Mouse (Mus musculus): Measurements from ENCODE around the gene Ssb. TPM values are rescaled to one million over a fixed set of nuclear protein-coding genes. Genes with fewer than 3 reads are reported as not detected.
"Not testable (repeated sequence)": the region's sequence is repeated elsewhere in the genome, so short reads cannot be mapped to it uniquely, and the experiment has no call there.

Ssb gene
- polyA plus RNA-seq, 1 experiment from 2014 or later = 396 TPM

DNA sequence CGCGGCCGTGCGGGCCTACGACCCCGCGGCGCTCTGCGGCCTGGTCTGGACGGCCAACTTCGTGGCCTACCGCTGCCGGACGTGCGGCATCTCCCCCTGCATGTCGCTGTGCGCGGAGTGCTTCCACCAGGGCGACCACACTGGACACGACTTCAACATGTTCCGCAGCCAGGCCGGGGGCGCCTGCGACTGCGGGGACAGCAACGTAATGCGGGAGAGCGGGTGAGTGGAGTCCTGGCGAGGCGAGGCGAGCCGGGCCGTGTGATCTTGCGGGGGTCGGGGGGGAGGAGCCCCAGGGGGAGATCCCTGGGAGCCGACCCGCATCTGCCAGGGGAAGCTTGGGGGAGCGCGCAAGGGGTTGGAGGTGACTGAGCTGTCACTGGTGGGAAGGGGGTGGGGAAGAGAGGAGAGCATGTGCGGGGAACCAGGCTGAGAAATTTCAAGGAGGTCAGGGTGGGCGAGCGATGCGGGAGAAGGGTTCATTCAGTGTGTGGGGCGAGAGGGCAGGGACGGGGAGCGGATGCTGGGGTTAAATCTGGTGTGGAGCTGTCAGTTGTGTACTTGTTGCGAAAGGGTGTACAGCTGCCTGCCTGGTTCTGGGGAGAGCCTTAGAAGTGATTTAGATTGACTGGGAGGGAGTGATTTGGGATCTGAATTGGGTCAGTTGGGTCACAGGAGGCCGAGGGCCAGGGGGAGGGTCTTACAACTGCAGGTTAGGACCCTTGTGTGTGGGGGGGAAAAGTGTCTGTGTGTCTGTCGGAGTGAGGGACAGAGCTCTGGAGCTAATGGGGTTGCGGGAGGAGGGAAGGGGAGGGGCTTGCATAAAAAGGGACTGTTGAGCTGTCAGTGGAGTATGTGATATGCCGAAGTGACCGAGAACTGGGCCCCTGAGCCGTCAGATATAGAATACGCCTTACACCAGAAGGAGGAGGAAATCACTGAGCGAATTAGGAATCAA lies 36.5 kb downstream of the Ssb start:
- H3K27ac ChIP-seq = peak overlapping the region; percentile 93
- H3K9me3 ChIP-seq = no peaks in the 10 kb centered on the region
- H3K4me1 ChIP-seq = peaks cover 17% of the 10 kb centered on the region
- peak overlapping the region; percentile 95 for H3K4me2 ChIP-seq
- ATAC-seq (ENCODE audit: insufficient number of reproducible peaks, insufficient read depth, low FRiP score, low TSS enrichment, low read depth) = peak; percentile 64
- peak overlapping the region; percentile 99 for H3K4me3 ChIP-seq
- H3K9ac ChIP-seq = peak overlapping the region; percentile 100
- H3K27me3 ChIP-seq = no peaks in the 10 kb centered on the region
- WGBS = under 1% methylated on average over 55 of the region's 55 CpGs
- peaks cover 13% of the 10 kb centered on the region; the same call in 1 of the 2 replicates for H3K36me3 ChIP-seq

DNA sequence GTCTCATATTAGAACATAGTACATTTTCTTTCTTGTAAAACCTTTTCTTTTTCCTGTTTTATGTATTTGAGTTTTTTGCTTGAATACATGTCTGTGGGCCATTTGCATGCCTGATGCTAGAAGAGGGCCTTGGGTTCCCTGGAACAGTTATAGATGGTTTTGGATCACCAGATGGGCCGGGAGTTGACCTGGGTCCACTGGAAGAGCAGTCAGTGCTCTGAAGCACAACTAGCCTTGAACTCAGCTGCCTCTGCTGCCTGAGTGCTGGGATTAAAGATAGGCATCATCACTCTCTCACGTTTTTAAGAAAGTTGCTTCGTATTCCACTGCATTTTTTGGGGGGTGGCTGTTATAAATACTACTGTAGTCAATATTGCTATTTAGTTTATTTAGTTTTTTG lies 42.2 kb downstream of the Ssb start:
- Histone ChIP-seq H3K9me3 (no peaks in the 10 kb centered on the region), H3K9ac (no peak overlapping the region), H3K4me3 (no peak overlapping the region), H3K27me3 (no peaks in the 10 kb centered on the region), H3K4me2 (no peak overlapping the region), H3K27ac (no peak overlapping the region), H3K4me1 (peaks cover 14% of the 10 kb centered on the region), H3K36me3 (peaks cover 17% of the 10 kb centered on the region; the same call in 1 of the 2 replicates)
- WGBS = 95% methylated on average over 3 of the region's 3 CpGs
- ATAC-seq (ENCODE audit: insufficient number of reproducible peaks, insufficient read depth, low FRiP score, low TSS enrichment, low read depth) = no peak

- WGBS = 87% methylated on average over 4 of the region's 4 CpGs
- H3K4me3 ChIP-seq, H3K27me3 ChIP-seq: not testable (repeated sequence)
Measured at GRCm38 (mm10) chr2:69907394-69907793, 46.0 kb downstream of the Ssb start.

GRCm38 (mm10) chr2:69912801-69913200 lies 51.4 kb downstream of the Ssb start:
- no peak overlapping the region for H3K9ac ChIP-seq
- ATAC-seq (ENCODE audit: insufficient number of reproducible peaks, insufficient read depth, low FRiP score, low TSS enrichment, low read depth) = no peak
- 63% methylated on average over 2 of the region's 2 CpGs for WGBS

More at GRCm38 (mm10) chr2:69907394-69907793, 46.0 kb downstream of the Ssb start:
- H3K4me1 ChIP-seq; H3K36me3 ChIP-seq; H3K4me2 ChIP-seq; H3K27ac ChIP-seq; ATAC-seq (ENCODE audit: insufficient number of reproducible peaks, insufficient read depth, low FRiP score, low TSS enrichment, low read depth); H3K9me3 ChIP-seq; H3K9ac ChIP-seq: not testable (repeated sequence)

DNA sequence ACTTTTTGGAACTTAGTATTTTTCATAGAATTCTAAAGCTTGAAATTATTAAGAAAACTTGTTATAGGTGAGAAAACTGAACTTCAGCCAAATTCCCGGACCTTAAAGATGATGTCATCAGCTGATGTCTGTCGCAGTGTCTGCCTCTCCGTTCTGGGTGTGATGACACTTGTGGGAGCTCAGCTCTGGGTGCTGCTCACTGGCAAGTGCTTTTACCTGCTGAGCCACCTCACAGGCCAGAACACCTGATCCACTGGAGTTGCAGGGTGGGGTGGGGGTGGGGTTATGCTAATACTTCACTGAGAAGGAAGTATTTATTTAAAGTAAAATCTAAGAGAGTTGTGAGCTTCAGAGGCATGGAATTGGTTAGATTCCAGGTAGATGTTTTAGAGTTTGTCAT lies 55.9 kb downstream of the Ssb start:
- WGBS = 89% methylated on average over 3 of the region's 3 CpGs
- Histone ChIP-seq H3K36me3 (peaks cover 46% of the 10 kb centered on the region), H3K27me3 (no peaks in the 10 kb centered on the region), H3K9me3 (no peaks in the 10 kb centered on the region), H3K4me1 (no peaks in the 10 kb centered on the region), H3K4me2 (no peak overlapping the region), H3K27ac (no peak overlapping the region), H3K4me3 (no peak overlapping the region), H3K9ac (no peak overlapping the region)
- no peak for ATAC-seq (ENCODE audit: insufficient number of reproducible peaks, insufficient read depth, low FRiP score, low TSS enrichment, low read depth)

More at GRCm38 (mm10) chr2:69912801-69913200, 51.4 kb downstream of the Ssb start:
- Histone ChIP-seq H3K9me3 (no peaks in the 10 kb centered on the region), H3K36me3 (peaks cover 22% of the 10 kb centered on the region), H3K4me2 (no peak overlapping the region), H3K27ac (no peak overlapping the region), H3K4me1 (no peaks in the 10 kb centered on the region), H3K27me3 (no peaks in the 10 kb centered on the region), H3K4me3 (no peak overlapping the region)

Other genes with a start within 250 kb of the Ssb start
- 21.3 and 23.9 TPM in 2 replicates for gene Bbs5, start 214.4 kb upstream of the Ssb start, polyA plus RNA-seq (2015; fragmentation: Nextera tagmentation; extraction: Ambion mirVana)
- 2.4 and 3.2 TPM in 2 replicates for gene Klhl41, start 191.4 kb upstream of the Ssb start, polyA plus RNA-seq (2015; fragmentation: Nextera tagmentation; extraction: Ambion mirVana)
- 11.2 and 12.6 TPM in 2 replicates for gene Fastkd1, start 148.0 kb upstream of the Ssb start, polyA plus RNA-seq (2015; fragmentation: Nextera tagmentation; extraction: Ambion mirVana)
- 179 and 195 TPM in 2 replicates for gene Ppig, start 139.0 kb upstream of the Ssb start, polyA plus RNA-seq (2015; fragmentation: Nextera tagmentation; extraction: Ambion mirVana)
- 3.3 and 3.6 TPM in 2 replicates for gene Ccdc173, start 72.0 kb upstream of the Ssb start, polyA plus RNA-seq (2015; fragmentation: Nextera tagmentation; extraction: Ambion mirVana)
- gene Phospho2, start 71.9 kb upstream of the Ssb start, polyA plus RNA-seq (2015; fragmentation: Nextera tagmentation; extraction: Ambion mirVana) = 25.4 and 25.6 TPM in 2 replicates
- gene Klhl23, start 39.6 kb upstream of the Ssb start, polyA plus RNA-seq (2015; fragmentation: Nextera tagmentation; extraction: Ambion mirVana) = 27.3 and 31.4 TPM in 2 replicates
- 41.1 and 45.6 TPM in 2 replicates for gene Mettl5, start 24.1 kb downstream of the Ssb start, polyA plus RNA-seq (2015; fragmentation: Nextera tagmentation; extraction: Ambion mirVana)
- 16.7 and 17.1 TPM in 2 replicates for gene Ubr3, start 35.7 kb downstream of the Ssb start, polyA plus RNA-seq (2015; fragmentation: Nextera tagmentation; extraction: Ambion mirVana)
- gene Myo3b, start 177.6 kb downstream of the Ssb start, polyA plus RNA-seq (2015; fragmentation: Nextera tagmentation; extraction: Ambion mirVana) = 0.07 TPM in 1 of 2 replicates, not detected in the other

Measured in embryonic facial prominence, embryonic 13.5 days (tissue).